Mouse (Mus musculus): Measurements from ENCODE around the gene Nol6.

Nol6 gene

GRCm38 (mm10) chr4:41124180-41124951 is at the start of gene Nol6:
Nol6 (minus strand) TSS chr4:41124455.
- peak; percentile 98 to 99 for DNase-seq

DNA sequence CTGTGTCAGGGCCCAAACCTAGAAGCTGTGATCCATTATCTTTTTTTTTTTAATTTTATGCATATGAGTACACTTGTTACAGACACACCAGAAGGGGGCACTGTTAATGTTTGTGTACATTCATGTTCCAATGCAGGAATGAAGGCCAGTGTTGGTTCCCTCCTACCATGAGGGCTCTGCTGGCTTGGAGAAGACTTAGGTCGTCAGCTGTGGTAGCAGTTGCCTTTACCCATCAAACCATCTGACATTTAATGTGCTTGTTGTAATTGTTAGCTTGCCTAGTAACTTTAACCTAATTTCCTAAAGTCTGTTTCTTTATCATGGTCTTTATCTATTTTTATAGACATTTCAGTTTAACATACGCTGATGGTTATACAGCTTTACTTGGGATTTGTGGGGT is 46.7 kb upstream of the Nol6 start:
- no peak for DNase-seq

DNA sequence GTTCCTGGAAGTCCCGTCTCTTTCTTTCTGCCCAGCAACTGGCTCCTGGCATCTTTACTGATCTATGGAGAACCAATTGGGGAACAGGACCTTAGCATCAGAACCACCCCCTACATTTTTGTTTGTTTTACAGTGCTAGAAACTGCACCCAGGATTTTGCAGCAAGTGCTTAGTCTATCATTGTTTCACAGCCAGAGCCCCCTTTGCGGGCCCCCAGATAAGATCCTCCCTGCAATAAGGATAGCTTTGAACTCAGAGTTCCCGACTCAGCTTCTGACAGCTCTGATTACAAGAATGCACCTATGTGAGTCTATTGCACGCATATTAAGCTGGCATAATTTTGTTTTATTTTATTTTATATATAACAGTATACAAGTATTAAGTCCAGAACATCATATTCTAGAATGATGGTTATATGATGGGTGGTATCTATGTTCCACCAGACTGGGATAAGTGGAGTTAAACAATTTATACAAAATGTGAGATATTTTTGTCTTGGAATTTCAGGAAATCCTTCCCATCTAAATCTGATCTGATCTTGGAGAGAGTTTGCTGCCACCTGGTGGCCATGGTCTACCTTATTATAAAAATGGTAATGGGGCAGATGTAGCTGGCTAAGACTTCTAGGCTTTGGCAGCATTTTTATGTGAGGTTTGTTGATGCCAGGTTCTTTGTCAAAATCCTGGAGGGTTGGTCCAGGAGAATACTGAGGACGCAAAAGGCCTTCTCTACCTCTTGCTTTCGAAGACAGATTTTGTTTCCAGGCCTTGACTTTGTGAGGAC is 41.6 kb upstream of the Nol6 start:
- peak; percentile 33 to 79 for DNase-seq

DNA sequence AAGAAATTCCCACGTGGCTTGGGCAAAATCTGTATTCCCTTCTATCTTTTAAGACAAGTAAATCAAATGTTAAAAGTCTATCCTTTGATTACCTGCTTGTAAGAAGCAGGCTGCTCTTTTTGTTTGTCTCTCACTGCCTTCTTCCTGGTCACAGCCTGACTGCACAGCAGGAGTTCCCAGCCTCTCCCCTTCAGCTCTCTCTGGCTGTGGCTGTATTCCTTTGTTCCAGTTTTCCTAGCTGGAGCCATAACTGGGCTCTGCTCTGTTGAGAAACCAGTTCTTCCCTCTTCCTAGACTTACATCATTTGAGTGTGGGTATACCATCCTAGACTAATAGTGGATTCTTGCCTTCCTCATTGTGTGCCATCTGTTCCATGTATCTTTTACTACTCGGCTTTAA is 40.7 kb upstream of the Nol6 start:
- DNase-seq: no peak

DNA sequence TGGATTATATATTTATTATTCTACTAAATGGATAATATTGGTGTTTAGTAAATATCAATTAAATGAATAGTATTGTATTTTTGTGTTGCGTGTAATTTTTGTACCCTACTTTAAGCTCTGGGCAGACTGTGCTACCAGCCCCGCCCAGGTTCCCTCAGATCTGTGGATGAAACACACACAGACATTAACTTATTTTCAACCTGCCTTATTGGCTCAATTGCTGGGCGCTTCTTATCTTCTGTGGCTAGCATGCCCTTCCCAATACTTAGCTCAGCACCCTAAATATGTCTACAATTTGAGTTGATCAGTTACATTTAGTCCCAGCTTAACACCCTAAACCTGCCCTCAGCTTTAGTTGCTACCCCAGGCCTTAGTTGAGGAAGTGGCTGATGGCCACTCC is 37.0 kb upstream of the Nol6 start:
- no peak for DNase-seq

DNA sequence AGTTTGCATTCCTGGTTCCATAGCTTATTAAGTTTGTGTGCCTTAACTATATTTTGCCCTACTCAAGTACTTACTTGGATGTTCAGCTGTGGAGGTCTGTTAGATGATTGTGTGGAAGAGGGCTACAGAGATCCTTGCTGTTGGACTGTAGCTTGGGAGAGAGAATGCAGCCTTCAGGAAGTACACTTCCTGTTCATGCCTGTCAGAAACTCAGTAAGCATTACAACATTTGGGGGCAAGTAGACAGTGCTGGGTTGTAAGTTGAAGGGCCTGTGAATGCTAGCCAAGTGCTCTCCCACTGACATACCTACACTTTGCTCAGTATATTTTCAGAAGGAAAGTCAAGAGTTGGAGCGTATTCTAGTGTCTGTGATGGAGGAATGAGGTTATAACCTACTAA is 34.0 kb upstream of the Nol6 start:
- DNase-seq: no peak

DNA sequence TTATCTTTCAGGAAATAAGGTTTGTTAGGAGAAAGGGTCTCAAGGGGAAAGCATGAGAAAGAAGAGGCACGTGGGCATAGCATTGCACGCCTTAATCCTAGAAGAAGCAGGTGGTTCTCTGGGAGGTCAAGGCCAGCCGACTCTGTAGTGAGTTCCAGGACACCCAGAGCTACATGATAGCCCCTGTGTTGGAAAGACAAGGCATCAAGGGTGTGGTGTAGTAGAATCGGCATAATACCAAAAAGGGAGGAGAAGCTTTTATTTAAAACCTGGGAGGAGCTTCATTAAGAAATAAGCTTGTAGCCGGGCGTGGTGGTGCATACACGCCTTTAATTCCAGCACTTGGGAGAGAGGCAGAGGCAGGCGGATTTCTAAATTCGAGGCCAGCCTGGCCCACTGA is 32.7 kb upstream of the Nol6 start:
- no peak for DNase-seq

GRCm38 (mm10) chr4:41153146-41153545 is 28.9 kb upstream of the Nol6 start:
- DNase-seq: no peak

DNA sequence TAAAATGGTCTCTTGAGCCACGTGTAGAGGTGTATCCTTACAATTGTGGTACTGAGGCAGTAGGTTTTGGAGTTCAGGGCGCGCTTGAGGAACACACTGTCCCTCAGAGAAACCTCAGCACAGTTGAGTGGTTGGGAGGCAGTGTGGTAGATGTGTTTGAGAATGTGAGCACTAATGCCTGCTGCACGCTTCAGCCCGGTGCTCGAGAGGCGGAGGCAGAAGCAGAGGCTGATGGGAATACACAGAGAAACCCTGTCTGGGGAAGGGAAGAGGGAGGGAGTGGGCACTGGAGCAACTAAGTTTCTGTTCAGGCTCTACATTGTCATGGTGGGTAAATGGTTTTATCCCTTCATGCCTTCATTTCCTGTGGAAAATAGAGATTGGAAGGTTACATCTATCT is 26.9 kb upstream of the Nol6 start:
- no peak for DNase-seq

DNA sequence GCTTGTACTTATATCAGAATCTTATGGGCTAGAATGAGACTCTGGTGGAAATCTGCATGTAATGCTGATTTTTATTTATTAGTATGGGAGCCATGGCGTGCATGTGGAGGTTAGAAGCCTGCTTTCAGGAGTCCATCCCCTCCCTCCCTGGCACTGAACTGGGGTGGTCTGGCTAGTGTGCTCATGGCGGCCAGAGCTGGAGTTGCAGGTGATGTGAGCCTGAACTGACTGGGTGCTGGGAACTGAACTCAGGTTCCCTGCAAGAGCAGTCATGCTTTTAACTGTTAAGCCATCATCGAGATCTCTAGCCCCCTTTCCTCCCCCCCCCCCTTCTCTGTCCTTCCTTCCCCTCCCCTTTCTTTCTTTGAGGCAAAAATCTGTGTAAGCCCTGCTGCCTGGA is 25.6 kb upstream of the Nol6 start:
- DNase-seq: no peak

DNA sequence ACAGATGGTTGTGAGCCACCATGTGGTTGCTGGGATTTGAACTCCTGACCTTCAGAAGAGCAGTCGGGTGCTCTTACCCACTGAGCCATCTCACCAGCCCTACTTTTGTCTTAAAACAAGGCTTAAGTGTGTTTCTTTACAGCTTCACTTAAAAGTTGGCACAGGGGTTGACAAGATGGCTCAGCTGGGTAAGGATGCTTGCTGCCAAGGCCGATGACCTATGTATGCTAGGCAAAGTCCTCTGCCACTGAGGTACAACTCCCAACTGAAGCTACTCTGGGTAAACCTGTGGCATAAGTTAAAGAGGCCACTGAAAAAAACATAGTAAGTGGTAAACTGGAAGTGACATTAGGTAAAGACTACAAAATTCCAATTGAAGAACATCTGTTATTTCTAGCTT is 18.3 kb upstream of the Nol6 start:
- no peak for DNase-seq

- no peak for DNase-seq
Observed at GRCm38 (mm10) chr4:41140174-41140875, 16.1 kb upstream of the Nol6 start.

DNA sequence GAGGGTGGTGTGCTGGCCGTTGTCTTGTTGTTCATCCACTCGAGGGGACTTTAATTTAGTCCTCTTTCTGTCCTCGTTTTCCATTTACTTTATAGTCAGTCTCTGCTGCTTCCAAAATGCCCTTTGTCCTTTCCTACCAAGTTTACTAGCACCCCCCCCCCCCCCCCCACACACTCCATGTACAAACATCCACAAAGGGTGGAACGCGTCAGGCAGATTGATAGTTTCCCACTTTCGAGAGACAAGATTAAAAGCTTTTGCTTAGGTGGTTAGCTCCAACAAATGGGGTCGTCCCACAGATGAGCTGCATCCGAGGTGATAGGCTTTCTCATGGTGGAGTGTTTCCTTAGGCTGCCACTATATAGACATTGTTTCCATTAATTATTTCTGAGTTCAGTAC is 12.6 kb upstream of the Nol6 start:
- DNase-seq: no peak

DNA sequence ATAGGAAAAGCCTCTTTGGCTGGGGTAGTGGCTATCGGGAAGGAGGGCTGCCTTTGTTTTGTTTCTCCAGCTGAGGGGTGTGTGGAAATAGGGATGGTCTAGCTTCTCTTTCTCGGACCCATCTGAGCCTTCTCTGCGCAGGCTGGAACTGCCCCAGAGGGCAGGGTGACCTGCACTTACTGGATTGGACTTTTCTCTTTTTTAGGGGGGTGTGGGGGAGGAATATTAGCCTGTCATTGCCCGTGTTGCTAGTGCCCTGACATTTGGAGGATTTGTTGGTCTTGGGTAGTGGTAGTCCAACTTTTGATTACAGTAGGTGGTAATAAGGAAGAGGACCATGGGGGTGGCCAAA is 12.2 kb upstream of the Nol6 start:
- peak in 1 of 2 experiments; percentile 53 for DNase-seq

DNA sequence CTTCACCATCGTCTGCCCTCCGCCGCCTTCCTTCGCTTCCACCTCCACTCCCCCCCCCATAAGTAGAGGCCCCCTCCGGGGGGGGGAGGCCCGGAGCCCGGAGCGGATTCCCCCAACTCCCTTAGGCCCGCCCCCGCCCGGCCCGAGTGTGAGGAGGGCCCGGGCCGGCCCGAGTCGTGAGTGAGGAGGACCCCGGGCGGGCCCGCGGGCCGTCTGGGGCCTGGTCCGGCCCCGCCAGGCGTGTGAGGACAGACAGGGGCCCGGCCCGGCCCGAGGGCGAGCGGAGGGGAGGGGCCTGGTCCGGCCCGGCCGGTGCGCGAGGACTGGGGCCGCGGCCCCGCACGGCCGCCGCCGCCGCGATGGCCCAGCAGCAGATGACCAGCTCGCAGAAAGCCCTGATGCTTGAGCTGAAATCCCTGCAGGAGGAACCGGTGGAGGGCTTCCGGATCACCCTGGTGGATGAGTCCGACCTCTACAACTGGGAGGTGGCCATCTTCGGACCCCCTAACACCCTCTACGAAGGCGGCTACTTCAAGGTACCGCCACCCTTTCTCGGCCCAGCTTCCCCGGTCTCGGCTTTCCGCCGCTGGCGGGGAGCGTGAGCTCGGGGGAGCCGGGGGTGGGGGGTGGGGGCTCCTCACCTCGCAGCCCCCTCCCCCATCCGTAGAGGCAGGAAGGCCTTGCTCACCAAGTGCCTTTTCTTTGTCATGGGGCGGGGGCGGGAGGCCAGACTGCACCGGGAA is 11.6 kb upstream of the Nol6 start, which contains the start of gene Ube2r2:
Ube2r2 (plus strand) TSS at position 33 of the 743 bp plus-strand sequence.
- peak; percentile 80 to 85 for DNase-seq

- peak; percentile 82 to 89 for DNase-seq
Observed at GRCm38 (mm10) chr4:41134935-41135710, 10.9 kb upstream of the Nol6 start.

GRCm38 (mm10) chr4:41133529-41134291 is 9.5 kb upstream of the Nol6 start:
- DNase-seq: no peak

DNA sequence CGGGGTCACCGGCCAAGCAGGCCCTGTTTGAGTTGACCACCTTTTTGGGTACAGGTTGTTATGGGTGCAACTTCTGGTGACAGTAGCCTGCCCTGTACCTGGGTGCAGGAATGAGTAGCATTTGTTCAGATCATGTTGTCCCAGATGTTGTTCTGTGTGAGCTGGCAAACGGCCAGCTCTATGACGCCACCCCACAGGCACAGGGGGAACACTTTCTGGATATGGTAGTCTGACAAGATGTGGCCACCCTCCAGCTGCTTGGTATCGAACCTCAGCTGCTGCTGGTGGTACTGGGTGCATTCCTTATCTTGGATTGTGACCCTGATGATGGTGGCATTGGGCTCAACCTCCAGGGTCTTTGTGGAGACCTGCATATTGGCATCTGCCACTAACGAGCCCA is 8.2 kb upstream of the Nol6 start:
- DNase-seq: no peak

- DNase-seq: no peak
Observed at GRCm38 (mm10) chr4:41129836-41130235, 5.6 kb upstream of the Nol6 start.

DNA sequence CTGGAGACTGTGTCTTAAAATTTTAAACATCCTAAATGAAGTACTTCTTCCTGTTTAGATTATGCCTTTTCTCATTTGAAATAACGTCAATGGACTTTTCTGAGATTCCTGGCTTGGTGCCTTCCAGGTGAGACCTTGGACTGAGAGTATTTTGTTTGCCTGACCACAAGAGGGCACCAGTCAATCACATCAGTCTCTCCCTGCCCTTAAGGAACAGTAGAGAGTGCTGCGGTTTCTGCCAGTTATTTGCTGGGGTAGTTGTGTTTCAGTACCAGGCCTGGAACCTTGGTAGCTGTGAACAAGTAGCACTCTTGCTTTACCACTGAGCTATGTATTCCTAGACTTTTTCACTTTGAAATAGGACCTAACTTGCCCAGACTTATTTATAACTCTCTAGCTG is 5.2 kb upstream of the Nol6 start:
- peak in 1 of 2 experiments; percentile 75 for DNase-seq

DNA sequence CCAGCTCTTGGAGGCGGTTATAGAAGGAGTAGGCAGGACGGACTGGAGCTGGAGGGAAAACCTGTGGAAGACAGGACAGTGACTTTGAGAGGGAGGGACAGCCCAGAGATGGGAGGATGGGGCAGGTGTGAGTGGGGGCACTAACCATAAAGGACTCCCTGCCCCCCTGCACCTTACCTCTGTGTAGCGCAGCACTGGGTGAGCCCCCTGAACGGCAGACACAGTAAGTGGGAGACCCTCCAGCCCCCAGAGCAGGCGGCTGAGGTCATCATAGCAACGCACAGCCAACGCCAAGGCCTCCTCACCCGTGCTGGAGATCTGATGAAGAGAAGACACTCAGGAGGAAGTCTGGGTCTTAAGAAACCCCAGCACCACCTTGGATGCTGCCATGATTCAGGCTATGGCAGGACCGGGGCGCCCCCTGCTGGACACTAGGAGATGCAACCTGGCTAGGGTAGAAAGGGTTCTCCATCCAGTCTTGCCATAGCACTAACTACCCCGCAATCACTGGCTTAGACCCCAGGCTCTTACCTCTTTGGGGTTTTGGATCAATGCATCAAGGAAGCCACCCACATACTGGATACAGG is 5.5 kb downstream of the Nol6 start:
- peak; percentile 64 to 72 for DNase-seq

All from lung, postnatal 4 days (tissue).